Mouse (Mus musculus) common myeloid progenitor, adult 5-6 weeks (primary cell): ENCODE data around the gene Cpa1. TPM values are rescaled to one million over a fixed set of nuclear protein-coding genes. Genes with fewer than 3 reads are reported as not detected.

Source experiments
- total RNA-seq: library from RNA; stranded (forward); fragments of 200-1000, 187-1606 nt; gene quantifications from 2 replicates; pipeline ENCODE4 v1.2.3, GENCODE M21; 2017

Cpa1 gene
- total RNA-seq, 1 experiment from 2014 or later = not detected

Other genes starting within 250 kb of the Cpa1 start
- gene Zc3hc1, start 248.2 kb upstream of the Cpa1 start, total RNA-seq = 44.0 and 45.2 TPM in 2 replicates
- 40.2 and 43.4 TPM in 2 replicates for gene Klhdc10, start 237.3 kb upstream of the Cpa1 start, total RNA-seq
- gene Tmem209, start 129.4 kb upstream of the Cpa1 start, total RNA-seq = 25.7 and 48.9 TPM in 2 replicates
- gene Ssmem1, start 129.4 kb upstream of the Cpa1 start, total RNA-seq = not detected in 2 replicates
- 1.2 TPM in 1 of 2 replicates, not detected in the other for gene Cpa2, start 97.6 kb upstream of the Cpa1 start, total RNA-seq
- gene Cpa4, start 70.8 kb upstream of the Cpa1 start, total RNA-seq = not detected in 2 replicates
- gene Cpa5, start 28.2 kb upstream of the Cpa1 start, total RNA-seq = not detected in 2 replicates
- 9.3 and 12.0 TPM in 2 replicates for gene Cep41, start 54.5 kb downstream of the Cpa1 start, total RNA-seq
- 0.14 TPM in 1 of 2 replicates, not detected in the other for gene Mest, start 84.3 kb downstream of the Cpa1 start, total RNA-seq